Mouse (Mus musculus) CD4-positive, CD25-positive, alpha-beta regulatory T cell, adult 2 months (primary cell): Measurements from ENCODE around the gene Erg.
A peak's percentile ranks its signal among the peaks of the same experiment; 100 is the strongest.

Source experiments
- DNase-seq: peaks from one replicate; pipeline ENCODE4 v3.0.0-alpha.2; 2012; ENCODE audit warnings: low read depth, low spot score

Erg gene

GRCm38 (mm10) chr16:95487606-95488351 is 98.6 kb downstream of the Erg start:
- no peak for DNase-seq

GRCm38 (mm10) chr16:95481176-95481575 is 105.2 kb downstream of the Erg start:
- DNase-seq: no peak

- DNase-seq: no peak
Observed at GRCm38 (mm10) chr16:95478558-95478957, 107.8 kb downstream of the Erg start.

GRCm38 (mm10) chr16:95475041-95475440 is 111.4 kb downstream of the Erg start:
- DNase-seq: no peak

- DNase-seq: no peak
Observed at GRCm38 (mm10) chr16:95473946-95474345, 112.4 kb downstream of the Erg start.

- DNase-seq: no peak
Observed at GRCm38 (mm10) chr16:95472771-95473170, 113.6 kb downstream of the Erg start.

GRCm38 (mm10) chr16:95469262-95470139 is 116.9 kb downstream of the Erg start:
- DNase-seq: no peak

GRCm38 (mm10) chr16:95467893-95468292 is 118.5 kb downstream of the Erg start:
- DNase-seq: no peak

- DNase-seq: no peak
Observed at GRCm38 (mm10) chr16:95466548-95466947, 119.8 kb downstream of the Erg start.

GRCm38 (mm10) chr16:95464609-95465008 is 121.8 kb downstream of the Erg start:
- DNase-seq: no peak

- no peak for DNase-seq
Observed at GRCm38 (mm10) chr16:95463796-95464195, 122.6 kb downstream of the Erg start.

- DNase-seq: no peak
Observed at GRCm38 (mm10) chr16:95461941-95462340, 124.5 kb downstream of the Erg start.

- DNase-seq: no peak
Observed at GRCm38 (mm10) chr16:95460336-95460735, 126.1 kb downstream of the Erg start.

- no peak for DNase-seq
Observed at GRCm38 (mm10) chr16:95459325-95459691, 127.1 kb downstream of the Erg start.

- DNase-seq: no peak
Observed at GRCm38 (mm10) chr16:95458590-95459324, 127.6 kb downstream of the Erg start.

- DNase-seq: no peak
Observed at GRCm38 (mm10) chr16:95457006-95457405, 129.4 kb downstream of the Erg start.

GRCm38 (mm10) chr16:95455896-95456295 is 130.5 kb downstream of the Erg start:
- DNase-seq: peak; percentile 24

- DNase-seq: no peak
Observed at GRCm38 (mm10) chr16:95455461-95455860, 130.9 kb downstream of the Erg start.

GRCm38 (mm10) chr16:95452411-95452810 is 134.0 kb downstream of the Erg start:
- DNase-seq: no peak

- DNase-seq: peak; percentile 34
Observed at GRCm38 (mm10) chr16:95449361-95449725, 137.1 kb downstream of the Erg start.

- no peak for DNase-seq
Observed at GRCm38 (mm10) chr16:95448643-95449360, 137.6 kb downstream of the Erg start.

- no peak for DNase-seq
Observed at GRCm38 (mm10) chr16:95447896-95448295, 138.5 kb downstream of the Erg start.
